Mouse (Mus musculus) lung, embryonic 16.5 days (tissue): Measurements from ENCODE around the gene Fam174b. TPM values are rescaled to one million over a fixed set of nuclear protein-coding genes. Genes with fewer than 3 reads are reported as not detected.

ENCODE experiments used
- ATAC-seq: fragments of 200-750 bp; cut with Nextera tagmentation; 2 replicates; pipeline ENCODE4 v1.8.0; 2017; ENCODE audit warnings: low read depth, mild to moderate bottlenecking, moderate library complexity
- H3K27ac ChIP-seq: fragments of 300-500 bp; sonication (generic); 2 replicates; pipeline ENCODE4 v1.5.1; 2014; ENCODE audit warnings: mild to moderate bottlenecking, control low read depth, low read length
- H3K27me3 ChIP-seq: fragments of 300-500 bp; sonication (generic); 2 replicates; pipeline ENCODE4 v1.6.1; 2014; ENCODE audit warnings: low read depth, low read length, mixed read lengths; ENCODE audit not compliant: control insufficient read depth, insufficient read depth
- H3K36me3 ChIP-seq: fragments of 300-500 bp; sonication (generic); 2 replicates; pipeline ENCODE4 v1.6.1; 2014; ENCODE audit warnings: low read length; ENCODE audit not compliant: control insufficient read depth, insufficient read depth
- H3K4me1 ChIP-seq: fragments of 300-500 bp; sonication (generic); replicated peaks from 2 replicates; pipeline ENCODE4 v1.6.1; 2014; ENCODE audit warnings: low read length, mixed read lengths; ENCODE audit not compliant: control insufficient read depth, insufficient read depth
- H3K4me2 ChIP-seq: fragments of 300-500 bp; sonication (generic); 2 replicates; pipeline ENCODE4 v1.6.1; 2014; ENCODE audit warnings: low read depth, low read length, control low read depth
- H3K4me3 ChIP-seq: fragments of 300-500 bp; sonication (generic); 2 replicates; pipeline ENCODE4 v1.5.1; 2014; ENCODE audit warnings: mild to moderate bottlenecking, low read length, control low read depth
- H3K9ac ChIP-seq: fragments of 300-500 bp; sonication (generic); 2 replicates; pipeline ENCODE4 v1.6.1; 2014; ENCODE audit warnings: low read length, control low read depth
- H3K9me3 ChIP-seq: fragments of 300-500 bp; sonication (generic); 2 replicates; pipeline ENCODE4 v1.6.1; 2016; ENCODE audit warnings: low read length; ENCODE audit not compliant: control insufficient read depth
- WGBS: fragments of 180-500 bp; shearing (Covaris S2); extraction: QIAGEN DNeasy Blood & Tissue Kit; methylation state at CpG from one replicate; pipeline ENCODE4 v1.1.7; 2014; 5-methylcytosine and 5-hydroxymethylcytosine counted together
- microRNA-seq: library from miRNA; unstranded; fragments of <30 nt; microRNA quantifications from one replicate; pipeline ENCODE4, GENCODE M21; 2016
- polyA plus RNA-seq: library from polyadenylated mRNA; unstranded; fragments of >200 nt; fragmentation: Nextera tagmentation; extraction: Ambion mirVana; gene quantifications from 2 replicates; pipeline ENCODE4 v1.2.1, GENCODE M21; 2015

Gene Fam174b
- polyA plus RNA-seq, 1 experiment from 2014 or later = 65.6 TPM

DNA sequence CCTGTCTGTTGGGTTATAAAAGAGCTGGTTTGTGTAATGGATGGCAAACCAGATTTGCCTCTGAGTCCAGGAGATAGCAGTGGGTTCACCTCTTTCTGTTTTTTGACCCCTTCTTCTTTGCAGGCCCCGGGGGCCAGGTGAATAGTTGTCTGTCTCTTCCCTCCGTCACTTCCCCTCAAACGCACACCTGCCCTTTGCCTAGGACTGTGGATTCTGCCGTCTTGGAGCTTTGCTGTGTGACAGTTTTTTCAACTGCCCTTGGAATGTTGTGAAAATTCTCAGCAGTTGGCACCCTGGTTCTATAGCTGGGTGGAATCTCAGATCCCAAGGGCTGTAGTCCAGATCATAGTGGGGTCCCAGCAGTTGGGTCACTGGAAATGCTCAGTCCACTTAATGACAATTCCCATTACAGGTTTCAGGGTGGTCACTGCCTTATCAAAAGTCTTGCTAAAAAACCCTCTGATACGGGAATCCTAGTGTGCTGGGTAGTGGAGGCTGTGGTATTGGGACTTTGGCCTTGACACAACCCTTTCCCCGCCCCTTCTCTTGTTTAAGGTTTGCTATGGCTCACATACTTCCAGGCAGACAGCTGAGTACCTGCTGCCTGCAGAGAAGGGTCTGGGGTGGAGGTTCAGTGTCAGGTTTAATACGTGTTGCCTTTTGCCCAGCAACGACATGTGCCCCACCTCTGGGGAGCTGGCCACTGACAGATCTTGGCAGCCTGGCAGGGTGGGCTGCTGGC lies 76.3 kb downstream of the Fam174b start:
- H3K4me3 ChIP-seq = no peak overlapping the region
- ATAC-seq = no peak
- no peak overlapping the region for H3K27ac ChIP-seq
- H3K9me3 ChIP-seq = no peaks in the 10 kb centered on the region
- no peaks in the 10 kb centered on the region for H3K36me3 ChIP-seq
- WGBS = 70% methylated on average over 8 of the region's 8 CpGs
- no peaks in the 10 kb centered on the region for H3K27me3 ChIP-seq
- H3K9ac ChIP-seq = no peak overlapping the region
- H3K4me2 ChIP-seq = no peak overlapping the region
- no peaks in the 10 kb centered on the region for H3K4me1 ChIP-seq

DNA sequence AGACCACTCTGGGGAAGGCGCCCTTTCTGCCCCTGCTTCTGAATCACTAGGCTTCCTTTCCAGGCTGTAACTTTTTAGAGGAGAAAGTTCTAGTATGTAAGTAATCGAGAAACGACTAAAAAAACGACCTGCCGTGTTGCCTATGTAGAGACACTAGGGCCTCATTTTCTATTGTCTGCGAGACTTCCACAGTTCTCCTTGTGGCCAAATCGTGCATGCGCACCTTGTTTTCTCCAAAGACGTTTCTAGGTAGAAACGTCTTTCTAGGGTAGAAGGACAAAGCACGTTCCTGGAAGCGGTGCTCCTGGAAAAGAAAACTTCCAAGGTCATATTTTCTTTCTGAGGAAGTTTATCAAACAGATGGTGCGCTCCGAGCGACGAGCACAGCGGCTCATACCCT lies 79.3 kb downstream of the Fam174b start:
- H3K4me1 ChIP-seq = no peaks in the 10 kb centered on the region
- no peak overlapping the region for H3K4me3 ChIP-seq
- 76% methylated on average over 17 of the region's 17 CpGs for WGBS
- H3K9me3 ChIP-seq = no peaks in the 10 kb centered on the region
- no peaks in the 10 kb centered on the region for H3K27me3 ChIP-seq
- no peak overlapping the region for H3K4me2 ChIP-seq
- ATAC-seq = no peak
- no peaks in the 10 kb centered on the region for H3K36me3 ChIP-seq
- H3K27ac ChIP-seq = no peak overlapping the region
- no peak overlapping the region for H3K9ac ChIP-seq

Small RNA genes lying within 50 kb of the gene (microRNA-seq; reads per million reads assigned to microRNA genes)
- not detected for gene Mir7234

Other genes starting within 250 kb of the Fam174b start
- 53.7 and 58.9 TPM in 2 replicates for gene Chd2, start 198.5 kb upstream of the Fam174b start, polyA plus RNA-seq